Mouse (Mus musculus) neural tube, embryonic 15.5 days (tissue): Measurements from ENCODE around the gene Chst13. TPM values are rescaled to one million over a fixed set of nuclear protein-coding genes. Genes with fewer than 3 reads are reported as not detected.

Experiments
- ATAC-seq: fragments of 200-750 bp; cut with Nextera tagmentation; 2 replicates; pipeline ENCODE4 v1.8.0; 2017; ENCODE audit warnings: mild to moderate bottlenecking, moderate TSS enrichment, moderate library complexity; ENCODE audit not compliant: low FRiP score
- H3K27ac ChIP-seq: fragments of 300-500 bp; sonication (generic); replicated peaks from 2 replicates; pipeline ENCODE4 v1.5.1; 2015; ENCODE audit warnings: mild to moderate bottlenecking, inconsistent platforms
- H3K27me3 ChIP-seq: fragments of 300-500 bp; sonication (generic); replicated peaks from 2 replicates; pipeline ENCODE4 v1.6.1; 2015; ENCODE audit warnings: inconsistent platforms
- H3K36me3 ChIP-seq: fragments of 300-500 bp; sonication (generic); 2 replicates; pipeline ENCODE4 v1.6.1; 2015; ENCODE audit warnings: inconsistent platforms
- H3K4me1 ChIP-seq: fragments of 300-500 bp; sonication (generic); 2 replicates; pipeline ENCODE4 v1.6.1; 2015; ENCODE audit warnings: inconsistent platforms
- H3K4me2 ChIP-seq: fragments of 300-500 bp; sonication (generic); 2 replicates; pipeline ENCODE4 v1.6.1; 2015; ENCODE audit warnings: inconsistent platforms, mild to moderate bottlenecking, moderate library complexity
- H3K4me3 ChIP-seq: fragments of 300-500 bp; sonication (generic); replicated peaks from 2 replicates; pipeline ENCODE4 v1.5.1; 2015; ENCODE audit warnings: mild to moderate bottlenecking, inconsistent platforms
- H3K9ac ChIP-seq: fragments of 300-500 bp; sonication (generic); replicated peaks from 2 replicates; pipeline ENCODE4 v1.6.1; 2015; ENCODE audit warnings: mild to moderate bottlenecking, inconsistent platforms
- H3K9me3 ChIP-seq: fragments of 300-500 bp; sonication (generic); replicated peaks from 2 replicates; pipeline ENCODE4 v1.6.1; 2016; ENCODE audit warnings: inconsistent platforms
- WGBS: fragments of 180-500 bp; shearing (Covaris S2); methylation state at CpG from one replicate; pipeline ENCODE4 v1.1.7; 2015; ENCODE audit warnings: mixed read lengths; 5-methylcytosine and 5-hydroxymethylcytosine counted together
- polyA plus RNA-seq: library from polyadenylated mRNA; unstranded; fragments of >200 nt; fragmentation: Nextera tagmentation; extraction: Ambion mirVana; gene quantifications from 2 replicates; pipeline ENCODE4 v1.2.1, GENCODE M21; 2015

The Chst13 gene
- polyA plus RNA-seq, 1 experiment from 2014 or later: 0.36 TPM

DNA sequence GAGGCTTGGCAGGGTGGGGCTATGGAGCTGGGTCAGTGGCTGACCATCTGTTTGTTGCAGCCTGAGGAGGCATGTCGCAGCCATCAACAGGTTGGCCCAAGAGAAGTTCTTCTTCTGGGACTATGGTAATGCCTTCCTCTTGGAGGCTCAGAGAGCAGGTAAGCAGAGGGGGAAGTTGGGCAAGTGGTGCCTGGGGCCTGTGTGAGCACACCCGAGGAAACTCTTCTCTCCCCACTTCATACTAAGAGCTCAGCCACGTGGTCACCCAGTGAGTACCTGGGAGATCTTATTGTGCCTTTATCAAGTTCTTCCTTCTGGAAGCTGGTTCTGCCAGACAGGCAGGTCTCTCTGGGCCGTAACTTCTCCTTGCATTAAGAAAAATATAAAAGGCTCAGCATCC lies 22.2 kb upstream of the Chst13 start:
- no peak overlapping the region for H3K4me2 ChIP-seq
- H3K36me3 ChIP-seq: no peaks in the 10 kb centered on the region
- 88% methylated on average over 4 of the region's 4 CpGs for WGBS

DNA sequence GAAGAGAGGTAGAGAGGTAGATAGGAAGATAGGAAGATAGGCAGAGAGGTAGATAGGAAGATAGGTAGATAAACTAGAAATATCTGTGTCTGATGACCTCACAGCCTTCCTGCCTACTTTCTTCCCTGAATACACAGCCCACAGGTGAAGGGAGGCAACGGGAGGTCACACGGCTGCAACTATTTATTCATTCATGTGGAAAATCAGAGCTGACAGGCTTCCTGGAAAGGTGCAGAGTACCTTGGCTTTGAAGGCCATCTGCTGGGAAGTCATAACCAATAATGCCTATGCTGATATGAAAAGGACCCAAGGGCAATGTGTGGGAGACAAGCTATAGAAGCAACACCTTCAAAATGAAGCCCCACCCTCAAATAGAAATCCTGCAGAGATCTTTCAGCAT lies 17.4 kb upstream of the Chst13 start:
- H3K36me3 ChIP-seq: no peaks in the 10 kb centered on the region
- no peak overlapping the region for H3K9ac ChIP-seq
- no peak overlapping the region for H3K27ac ChIP-seq
- no peak overlapping the region for H3K4me2 ChIP-seq
- H3K4me3 ChIP-seq: no peak overlapping the region
- no peaks in the 10 kb centered on the region for H3K9me3 ChIP-seq
- H3K4me1 ChIP-seq: no peaks in the 10 kb centered on the region
- no peak for ATAC-seq
- 79% methylated on average over 2 of the region's 2 CpGs for WGBS
- H3K27me3 ChIP-seq: no peaks in the 10 kb centered on the region

More for the DNA sequence above, 22.2 kb upstream of the Chst13 start:
- no peaks in the 10 kb centered on the region for H3K4me1 ChIP-seq
- no peaks in the 10 kb centered on the region for H3K9me3 ChIP-seq
- no peak overlapping the region for H3K4me3 ChIP-seq
- no peaks in the 10 kb centered on the region for H3K27me3 ChIP-seq
- no peak overlapping the region for H3K9ac ChIP-seq
- no peak overlapping the region for H3K27ac ChIP-seq
- no peak for ATAC-seq

GRCm38 (mm10) chr6:90334244-90334643 lies 9.3 kb upstream of the Chst13 start:
- ATAC-seq: no peak
- Histone ChIP-seq H3K4me2 (no peak overlapping the region), H3K27ac (no peak overlapping the region), H3K4me1 (no peaks in the 10 kb centered on the region), H3K9me3 (no peaks in the 10 kb centered on the region), H3K27me3 (no peaks in the 10 kb centered on the region), H3K9ac (no peak overlapping the region), H3K4me3 (no peak overlapping the region), H3K36me3 (no peaks in the 10 kb centered on the region)
- WGBS: 80% methylated on average over 3 of the region's 3 CpGs

- H3K9ac ChIP-seq: no peak within 1 kb of the TSS
- H3K27me3 ChIP-seq: no peaks in the 10 kb centered on the region
- ATAC-seq: no peak
- no peak within 1 kb of the TSS for H3K4me3 ChIP-seq
- no peak within 1 kb of the TSS for H3K27ac ChIP-seq
- H3K9me3 ChIP-seq: no peaks in the 10 kb centered on the region
- no peak within 1 kb of the TSS for H3K4me2 ChIP-seq
- H3K36me3 ChIP-seq: no peaks in the 10 kb centered on the region
- WGBS: 89% methylated on average over 7 of the region's 7 CpGs
- no peaks in the 10 kb centered on the region for H3K4me1 ChIP-seq
Measured at GRCm38 (mm10) chr6:90332561-90333425, 7.8 kb upstream of the Chst13 start, which contains the start of gene Uroc1. Gene Uroc1, plus strand, starts transcription at chr6:90333284.

GRCm38 (mm10) chr6:90329953-90330352 lies 5.0 kb upstream of the Chst13 start:
- Histone ChIP-seq H3K4me1 (peaks cover 3% of the 10 kb centered on the region), H3K36me3 (no peaks in the 10 kb centered on the region), H3K9ac (no peak overlapping the region), H3K27ac (no peak overlapping the region), H3K9me3 (no peaks in the 10 kb centered on the region), H3K4me2 (no peak overlapping the region), H3K4me3 (no peak overlapping the region), H3K27me3 (0 out of 2 replicates have a peak, but pooled peaks cover 8% of the 10 kb centered on the region)
- WGBS: 19% methylated on average over 1 of the region's 1 CpGs
- ATAC-seq: no peak

- H3K4me3 ChIP-seq: no peak overlapping the region
- no peak overlapping the region for H3K4me2 ChIP-seq
- peaks cover 8% of the 10 kb centered on the region for H3K4me1 ChIP-seq
- ATAC-seq: 0 out of 2 replicates have a peak, but pooled peaks have one; percentile 26
- 22% methylated on average over 6 of the region's 6 CpGs for WGBS
- H3K9me3 ChIP-seq: no peaks in the 10 kb centered on the region
- H3K9ac ChIP-seq: no peak overlapping the region
- H3K36me3 ChIP-seq: no peaks in the 10 kb centered on the region
- 0 out of 2 replicates have a peak, but pooled peaks cover 10% of the 10 kb centered on the region for H3K27me3 ChIP-seq
- no peak overlapping the region for H3K27ac ChIP-seq
Measured at GRCm38 (mm10) chr6:90327670-90328069, 2.7 kb upstream of the Chst13 start.

DNA sequence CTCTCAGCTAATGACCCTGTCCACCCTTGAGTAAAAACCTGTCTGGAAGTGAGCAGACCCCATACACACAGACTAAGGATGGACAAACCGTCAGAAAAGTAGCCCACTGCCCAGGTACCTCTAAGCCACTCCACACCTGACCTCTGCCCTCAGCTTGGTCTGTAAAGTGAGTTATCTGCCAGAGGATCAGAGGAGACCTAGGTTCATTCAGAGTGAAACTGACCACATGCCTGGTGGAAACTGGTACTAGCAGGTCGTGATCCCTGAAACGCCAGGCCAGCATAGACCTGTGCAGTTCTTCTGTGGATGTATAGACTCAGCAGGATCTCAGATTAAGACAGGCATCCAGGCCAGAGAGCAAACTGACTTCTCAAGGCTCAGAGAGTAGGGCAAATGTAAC lies 522 bp downstream of the Chst13 start:
- no peak overlapping the region for H3K4me3 ChIP-seq
- H3K4me2 ChIP-seq: peak overlapping the region; percentile 48; the same call in 1 of the 2 replicates
- H3K27ac ChIP-seq: no peak overlapping the region
- H3K27me3 ChIP-seq: 0 out of 2 replicates have a peak, but pooled peaks cover 10% of the 10 kb centered on the region
- H3K36me3 ChIP-seq: no peaks in the 10 kb centered on the region
- no peaks in the 10 kb centered on the region for H3K9me3 ChIP-seq
- no peak overlapping the region for H3K9ac ChIP-seq
- WGBS: 74% methylated on average over 3 of the region's 3 CpGs
- ATAC-seq: no peak
- peaks cover 8% of the 10 kb centered on the region for H3K4me1 ChIP-seq

- peaks cover 8% of the 10 kb centered on the region for H3K4me1 ChIP-seq
- no peak overlapping the region for H3K4me3 ChIP-seq
- no peak overlapping the region for H3K9ac ChIP-seq
- H3K36me3 ChIP-seq: no peaks in the 10 kb centered on the region
- H3K9me3 ChIP-seq: no peaks in the 10 kb centered on the region
- H3K27me3 ChIP-seq: 0 out of 2 replicates have a peak, but pooled peaks cover 10% of the 10 kb centered on the region
- no peak overlapping the region for H3K4me2 ChIP-seq
- WGBS: 67% methylated on average over 3 of the region's 3 CpGs
- no peak for ATAC-seq
- no peak overlapping the region for H3K27ac ChIP-seq
Measured at GRCm38 (mm10) chr6:90324026-90324425, 959 bp downstream of the Chst13 start.

GRCm38 (mm10) chr6:90321811-90322210 lies 3.2 kb downstream of the Chst13 start:
- H3K4me1 ChIP-seq: peaks cover 11% of the 10 kb centered on the region
- no peaks in the 10 kb centered on the region for H3K9me3 ChIP-seq
- H3K36me3 ChIP-seq: no peaks in the 10 kb centered on the region
- H3K9ac ChIP-seq: no peak overlapping the region
- no peak for ATAC-seq
- 62% methylated on average over 4 of the region's 4 CpGs for WGBS
- H3K27ac ChIP-seq: no peak overlapping the region
- H3K27me3 ChIP-seq: 0 out of 2 replicates have a peak, but pooled peaks cover 10% of the 10 kb centered on the region
- H3K4me3 ChIP-seq: no peak overlapping the region
- no peak overlapping the region for H3K4me2 ChIP-seq

DNA sequence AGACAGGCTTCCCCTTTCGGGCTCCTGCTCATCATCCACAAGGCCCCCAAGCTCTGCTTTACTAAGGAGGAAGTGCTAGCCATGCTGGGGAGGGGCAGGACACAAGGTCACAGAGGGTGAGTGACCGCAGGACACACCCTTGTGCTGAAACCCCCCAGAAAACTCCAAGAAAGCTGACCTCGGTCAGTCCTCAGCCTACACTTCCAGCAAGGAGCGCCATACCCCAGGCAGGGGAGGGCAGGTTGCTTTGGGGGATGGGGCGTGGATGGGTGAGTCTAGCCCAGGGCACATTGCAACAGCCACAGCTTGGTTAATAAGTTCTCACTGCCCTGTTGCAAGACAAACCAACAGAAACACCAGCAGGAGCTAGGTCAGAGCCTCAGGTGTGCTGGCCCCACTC lies 4.6 kb downstream of the Chst13 start:
- 82% methylated on average over 5 of the region's 5 CpGs for WGBS
- H3K4me2 ChIP-seq: no peak overlapping the region
- no peak for ATAC-seq

GRCm38 (mm10) chr6:90319475-90320191 lies 5.4 kb downstream of the Chst13 start:
- H3K36me3 ChIP-seq: no peaks in the 10 kb centered on the region

More for the DNA sequence above, 4.6 kb downstream of the Chst13 start:
- Histone ChIP-seq H3K4me1 (peaks cover 11% of the 10 kb centered on the region), H3K9me3 (no peaks in the 10 kb centered on the region), H3K4me3 (no peak overlapping the region), H3K9ac (no peak overlapping the region), H3K27me3 (0 out of 2 replicates have a peak, but pooled peaks cover 5% of the 10 kb centered on the region), H3K27ac (no peak overlapping the region), H3K36me3 (no peaks in the 10 kb centered on the region)

More at GRCm38 (mm10) chr6:90319475-90320191, 5.4 kb downstream of the Chst13 start:
- Histone ChIP-seq H3K4me3 (no peak overlapping the region), H3K9ac (no peak overlapping the region), H3K9me3 (no peaks in the 10 kb centered on the region), H3K4me2 (no peak overlapping the region), H3K27ac (no peak overlapping the region), H3K4me1 (peaks cover 5% of the 10 kb centered on the region; the same call in 1 of the 2 replicates), H3K27me3 (no peaks in the 10 kb centered on the region)
- WGBS: 77% methylated on average over 7 of the region's 7 CpGs
- ATAC-seq: no peak
